Mouse (Mus musculus) MEL (cell line): ENCODE results near the gene Maml3. TPM values are rescaled to one million over a fixed set of nuclear protein-coding genes. Genes with fewer than 3 reads are reported as not detected.

Experiments used
- DNase-seq: peaks from one replicate; pipeline ENCODE4 v3.0.0; 2011; ENCODE audit warnings: low read depth, low spot score
- H3K27ac ChIP-seq: 2 replicates; pipeline ENCODE4 v1.5.1; 2012; ENCODE audit warnings: low read depth, mild to moderate bottlenecking, control low read depth, low read length, moderate library complexity; ENCODE audit not compliant: control insufficient read depth
- H3K27me3 ChIP-seq, 2 experiments: fragments of 150-350 bp in 1 of 2; sonication (generic) in 1 of 2; 2 replicates each; pipeline ENCODE4 v1.6.1; 2012; ENCODE audit warnings: low read length in 2 of 2, mild to moderate bottlenecking in 2 of 2, improper control_type of control experiment in 1 of 2, moderate library complexity in 1 of 2; ENCODE audit not compliant: insufficient read depth in 2 of 2, control insufficient read depth in 1 of 2
- H3K36me3 ChIP-seq, 2 experiments: 2 replicates each; pipeline ENCODE4 v1.6.1; 2012 to 2014; ENCODE audit warnings: low read length in 2 of 2, improper control_type of control experiment in 1 of 2, inconsistent platforms in 1 of 2, mild to moderate bottlenecking in 1 of 2; ENCODE audit not compliant: insufficient read depth in 2 of 2, control insufficient read depth in 1 of 2
- H3K4me1 ChIP-seq, 2 experiments: fragments of 150-350 bp in 1 of 2; sonication (generic) in 1 of 2; 2 replicates each; pipeline ENCODE4 v1.6.1; 2012; ENCODE audit warnings: low read length in 2 of 2, improper control_type of control experiment in 1 of 2, mild to moderate bottlenecking in 1 of 2; ENCODE audit not compliant: insufficient read depth in 2 of 2, control insufficient read depth in 1 of 2
- H3K4me3 ChIP-seq, 2 experiments: fragments of 150-350 bp in 1 of 2; sonication (generic) in 1 of 2; 2 replicates each; pipeline ENCODE4 v1.5.1; 2012; ENCODE audit warnings: low read depth in 2 of 2, low read length in 2 of 2, mild to moderate bottlenecking in 2 of 2, moderate library complexity in 2 of 2, control low read depth in 1 of 2, improper control_type of control experiment in 1 of 2; ENCODE audit not compliant: control insufficient read depth in 1 of 2, insufficient read depth in 1 of 2
- H3K79me2 ChIP-seq: 2 replicates; pipeline ENCODE4 v1.6.1; 2012; ENCODE audit warnings: mild to moderate bottlenecking, low read length, moderate library complexity; ENCODE audit not compliant: control insufficient read depth, poor library complexity, insufficient read depth
- H3K9ac ChIP-seq: 2 replicates; pipeline ENCODE4 v1.6.1; 2012; ENCODE audit warnings: low read depth, mild to moderate bottlenecking, control low read depth, low read length, moderate library complexity; ENCODE audit not compliant: control insufficient read depth, poor library complexity, severe bottlenecking
- H3K9me3 ChIP-seq: fragments of 150-350 bp; sonication (generic); replicated peaks from 2 replicates; pipeline ENCODE4 v1.6.1; 2012; ENCODE audit warnings: mild to moderate bottlenecking, low read length, improper control_type of control experiment, moderate library complexity; ENCODE audit not compliant: insufficient read depth
- BHLHE40 ChIP-seq: IDR thresholded peaks from 2 replicates; pipeline ENCODE4 v1.6.1; 2012; ENCODE audit warnings: low read depth, mild to moderate bottlenecking, inconsistent platforms, low read length, improper control_type of control experiment, borderline replicate concordance
- CTCF ChIP-seq, 3 experiments: IDR thresholded peaks in 2 of 3; conservative IDR thresholded peaks in 1 of 3; 2 replicates each; pipeline ENCODE4 v1.5.1; 2011 to 2012; ENCODE audit warnings: low read length in 3 of 3, low read depth in 2 of 3, mild to moderate bottlenecking in 2 of 3, improper control_type of control experiment in 1 of 3, inconsistent platforms in 1 of 3, mixed read lengths in 1 of 3, moderate library complexity in 1 of 3; ENCODE audit not compliant: control insufficient read depth in 1 of 3, insufficient read depth in 1 of 3, poor library complexity in 1 of 3, severe bottlenecking in 1 of 3
- EP300 ChIP-seq, 2 experiments: IDR thresholded peaks; 2 replicates each; pipeline ENCODE4 v1.6.1; 2011; ENCODE audit warnings: improper control_type of control experiment in 2 of 2, low read length in 2 of 2, low read depth in 1 of 2, mild to moderate bottlenecking in 1 of 2
- ETS1 ChIP-seq: IDR thresholded peaks from 2 replicates; pipeline ENCODE4 v1.6.1; 2012; ENCODE audit warnings: low read depth, mild to moderate bottlenecking, inconsistent platforms, low read length, improper control_type of control experiment, moderate library complexity
- GATA1 ChIP-seq: IDR thresholded peaks from 2 replicates; pipeline ENCODE4 v1.6.1; 2011; ENCODE audit warnings: low read depth, low read length, improper control_type of control experiment
- JUND ChIP-seq: IDR thresholded peaks from 2 replicates; pipeline ENCODE4 v1.6.1; 2011; ENCODE audit warnings: low read depth, mild to moderate bottlenecking, improper control_type of control experiment, low read length
- KAT2A ChIP-seq: conservative IDR thresholded peaks from 2 replicates; pipeline ENCODE4 v1.6.1; 2012; ENCODE audit warnings: low read depth, low read length, improper control_type of control experiment, inconsistent platforms
- MAX ChIP-seq: IDR thresholded peaks from 2 replicates; pipeline ENCODE4 v1.6.1; 2011; ENCODE audit warnings: low read length, improper control_type of control experiment
- MXI1 ChIP-seq: IDR thresholded peaks from 2 replicates; pipeline ENCODE4 v1.6.1; 2011; ENCODE audit warnings: mild to moderate bottlenecking, low read depth, low read length, improper control_type of control experiment
- MYB ChIP-seq: IDR thresholded peaks from 2 replicates; pipeline ENCODE4 v1.6.1; 2011; ENCODE audit warnings: mild to moderate bottlenecking, low read depth, low read length, improper control_type of control experiment
- NELFE ChIP-seq: IDR thresholded peaks from 2 replicates; pipeline ENCODE4 v1.6.1; 2011; ENCODE audit warnings: low read depth, low read length, improper control_type of control experiment
- NRF1 ChIP-seq: IDR thresholded peaks from 2 replicates; pipeline ENCODE4 v1.6.1; 2014; ENCODE audit warnings: low read depth, mild to moderate bottlenecking, inconsistent platforms, low read length, improper control_type of control experiment, moderate library complexity; ENCODE audit not compliant: poor library complexity, insufficient read depth, severe bottlenecking
- POLR2AphosphoS5 ChIP-seq: IDR thresholded peaks from 2 replicates; pipeline ENCODE4 v1.6.1; 2012; ENCODE audit warnings: low read depth, borderline replicate concordance, mild to moderate bottlenecking, inconsistent platforms, low read length, moderate library complexity, mixed read lengths
- TAL1 ChIP-seq: IDR thresholded peaks from 2 replicates; pipeline ENCODE4 v1.6.1; 2012; ENCODE audit warnings: mild to moderate bottlenecking, inconsistent platforms, low read length, moderate library complexity, mixed read lengths
- ZC3H11A ChIP-seq: IDR thresholded peaks from 2 replicates; pipeline ENCODE4 v1.6.1; 2012; ENCODE audit warnings: low read depth, mild to moderate bottlenecking, inconsistent platforms, low read length, improper control_type of control experiment
- ZNF384 ChIP-seq: IDR thresholded peaks from 2 replicates; pipeline ENCODE4 v1.6.1; 2012; ENCODE audit warnings: low read depth, mild to moderate bottlenecking, inconsistent platforms, low read length, improper control_type of control experiment
- polyA plus RNA-seq, 2 experiments: library from polyadenylated mRNA; stranded (reverse) in 1 of 2; unstranded in 1 of 2; fragments of >175 nt in 1 of 2; fragments of >200 nt in 1 of 2; gene quantifications; 2 replicates each; pipeline versions ENCODE4 v1.2.1 to v1.2.4; 2012; ENCODE audit warnings: low replicate concordance in 2 of 2, low read depth in 1 of 2; ENCODE audit not compliant: insufficient read length in 2 of 2, insufficient read depth in 1 of 2, missing spikeins in 1 of 2
- total RNA-seq: library from RNA; depleted of rRNA; stranded (reverse); fragments of 300-350 nt; gene quantifications from 2 replicates; pipeline ENCODE4 v1.2.3, GENCODE M21; 2012

Maml3 gene
- total and polyA plus RNA-seq, 3 experiments, result 2.0 to 4.1 TPM; not detected in 1

DNA sequence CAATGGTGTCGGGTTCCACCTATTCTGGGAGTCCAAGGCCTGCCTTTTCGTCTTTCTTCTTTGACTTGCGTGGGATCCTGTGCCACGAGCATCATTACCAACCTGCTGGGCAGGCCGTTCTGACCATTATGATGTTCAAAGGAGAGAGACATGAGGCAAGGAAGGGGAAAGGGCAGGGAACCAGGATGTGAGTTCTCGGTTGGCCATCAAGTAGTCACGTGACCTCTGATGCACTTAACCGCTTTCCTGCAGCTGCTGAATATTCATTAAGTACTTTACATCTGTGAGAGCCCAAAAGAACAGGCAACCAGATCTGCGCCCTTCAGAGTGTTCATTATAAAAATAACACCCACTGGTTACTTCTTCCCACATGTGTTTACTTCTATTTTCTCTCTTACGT is 411.7 kb downstream of the Maml3 start:
- Histone ChIP-seq H3K36me3 (no peaks in the 10 kb centered on the region), H3K79me2 (no peaks in the 10 kb centered on the region), H3K9ac (no peak overlapping the region), H3K4me1 (peaks cover 0 to 2% of the 10 kb centered on the region in 2 experiments; a peak in 1 of 4 replicates), H3K4me3 (no peak overlapping the region), H3K27me3 (no peaks in the 10 kb centered on the region), H3K9me3 (no peaks in the 10 kb centered on the region), H3K27ac (no peak overlapping the region)
- TF ChIP-seq GATA1, result no peak
- no peak for TF ChIP-seq ETS1
- TF ChIP-seq JUND, result no peak
- TF ChIP-seq BHLHE40, result no peak
- no peak for TF ChIP-seq NRF1
- no peak for TF ChIP-seq CTCF (IDR thresholded peaks at IDR 0.05 in 2 of 3, conservative IDR thresholded peaks at IDR 0.05 in 1 of 3; ENCODE audit: control insufficient read depth in 1 of 3, insufficient read depth in 1 of 3, low read depth in 2 of 3, low read length in 3 of 3, poor library complexity in 1 of 3, severe bottlenecking in 1 of 3)
- TF ChIP-seq NELFE, result no peak
- TF ChIP-seq ZC3H11A, result no peak
- no peak for TF ChIP-seq ZNF384
- no peak for DNase-seq

DNA sequence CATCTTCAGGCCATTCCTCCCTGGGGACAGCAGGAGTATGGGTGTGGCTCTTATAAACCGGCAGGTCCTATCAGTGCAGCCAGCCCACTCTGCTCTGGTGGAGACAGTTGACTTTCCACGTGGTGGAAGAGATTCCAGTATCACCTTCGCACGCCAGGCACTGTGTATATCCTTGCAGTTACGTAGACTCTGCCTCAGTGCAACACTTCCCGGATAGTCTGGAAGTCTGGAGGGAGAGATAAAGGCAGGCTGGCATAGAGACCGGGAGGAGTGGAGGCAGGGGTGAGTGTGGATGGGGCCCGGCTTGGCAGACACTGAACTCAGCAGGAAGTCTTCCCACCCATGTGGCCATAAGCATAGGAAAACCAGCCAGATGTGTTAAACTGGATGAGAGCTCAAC is 416.2 kb downstream of the Maml3 start:
- no peaks in the 10 kb centered on the region for H3K27me3 ChIP-seq
- no peaks in the 10 kb centered on the region for H3K9me3 ChIP-seq
- H3K9ac ChIP-seq, result no peak overlapping the region
- no peak overlapping the region for H3K27ac ChIP-seq
- H3K36me3 ChIP-seq, result no peaks in the 10 kb centered on the region
- DNase-seq, result no peak
- TF ChIP-seq KAT2A, result no peak
- TF ChIP-seq MYB, result no peak
- TF ChIP-seq EP300 (IDR thresholded peaks at IDR 0.05; ENCODE audit: low read depth in 1 of 2, low read length in 2 of 2), result peak in 1 of 2 experiments; percentile 47; a peak in 1 of 4 replicates
- TF ChIP-seq TAL1, result peak; percentile 27; the same call in 1 of the 2 replicates
- no peak for TF ChIP-seq MXI1
- no peak for TF ChIP-seq MAX
- TF ChIP-seq ZNF384, result no peak
- TF ChIP-seq POLR2AphosphoS5, result no peak
- TF ChIP-seq GATA1, result no peak
- TF ChIP-seq NRF1, result no peak
- H3K79me2 ChIP-seq, result no peaks in the 10 kb centered on the region
- no peak overlapping the region for H3K4me3 ChIP-seq
- H3K4me1 ChIP-seq, result peaks cover 0 to 2% of the 10 kb centered on the region in 2 experiments; a peak in 1 of 4 replicates
